Mouse (Mus musculus): Measurements from ENCODE around the gene Ces2f. TPM values are rescaled to one million over a fixed set of nuclear protein-coding genes. Genes with fewer than 3 reads are reported as not detected.

The Ces2f gene
- polyA plus RNA-seq, 1 experiment = 0.01 TPM

GRCm38 (mm10) chr8:104962229-104962901 is 15.2 kb downstream of the Ces2f start:
- Histone ChIP-seq H3K27me3 (replicated peaks) (no peaks in the 10 kb centered on the region), H3K36me3 (replicated peaks; ENCODE audit: low read length) (no peaks in the 10 kb centered on the region), H3K4me1 (peaks cover 4% of the 10 kb centered on the region), H3K4me3 (replicated peaks) (no peak overlapping the region), H3K9me3 (no peaks in the 10 kb centered on the region)
- no peak for TF ChIP-seq FLI1 (IDR thresholded peaks at IDR 0.05; ENCODE audit: low read length)
- TF ChIP-seq GATA1 (IDR thresholded peaks at IDR 0.05; ENCODE audit: borderline replicate concordance, low read length) = no peak

- no peak overlapping the region for H3K4me3 ChIP-seq (replicated peaks)
- TF ChIP-seq FLI1 (IDR thresholded peaks at IDR 0.05; ENCODE audit: low read length) (no peak), GATA1 (IDR thresholded peaks at IDR 0.05; ENCODE audit: borderline replicate concordance, low read length) (no peak)
- peaks cover 4% of the 10 kb centered on the region for H3K4me1 ChIP-seq
Measured at GRCm38 (mm10) chr8:104963375-104963894, 16.3 kb downstream of the Ces2f start.

GRCm38 (mm10) chr8:104984126-104984525 is 37.0 kb downstream of the Ces2f start:
- TF ChIP-seq FLI1 (IDR thresholded peaks at IDR 0.05; ENCODE audit: low read length) (no peak), GATA1 (IDR thresholded peaks at IDR 0.05; ENCODE audit: borderline replicate concordance, low read length) (no peak)

More at GRCm38 (mm10) chr8:104963375-104963894, 16.3 kb downstream of the Ces2f start:
- Histone ChIP-seq H3K9me3 (no peaks in the 10 kb centered on the region), H3K27me3 (replicated peaks) (no peaks in the 10 kb centered on the region), H3K36me3 (replicated peaks; ENCODE audit: low read length) (no peaks in the 10 kb centered on the region)

GRCm38 (mm10) chr8:104984942-104985341 is 37.8 kb downstream of the Ces2f start:
- TF ChIP-seq GATA1 (IDR thresholded peaks at IDR 0.05; ENCODE audit: borderline replicate concordance, low read length) (no peak), FLI1 (IDR thresholded peaks at IDR 0.05; ENCODE audit: low read length) (no peak)
- peaks cover 2% of the 10 kb centered on the region for H3K27me3 ChIP-seq (replicated peaks)
- H3K4me3 ChIP-seq (replicated peaks) = no peak overlapping the region
- peaks cover 8% of the 10 kb centered on the region; the same call in 1 of the 2 replicates for H3K9me3 ChIP-seq
- no peaks in the 10 kb centered on the region for H3K36me3 ChIP-seq (replicated peaks; ENCODE audit: low read length)
- no peaks in the 10 kb centered on the region for H3K4me1 ChIP-seq

More at GRCm38 (mm10) chr8:104984126-104984525, 37.0 kb downstream of the Ces2f start:
- Histone ChIP-seq H3K4me1 (no peaks in the 10 kb centered on the region), H3K9me3 (peaks cover 14% of the 10 kb centered on the region; the same call in 1 of the 2 replicates), H3K36me3 (replicated peaks; ENCODE audit: low read length) (no peaks in the 10 kb centered on the region), H3K27me3 (replicated peaks) (peaks cover 2% of the 10 kb centered on the region), H3K4me3 (replicated peaks) (no peak overlapping the region)

- Histone ChIP-seq H3K27me3 (replicated peaks) (peaks cover 2% of the 10 kb centered on the region), H3K36me3 (replicated peaks; ENCODE audit: low read length) (no peaks in the 10 kb centered on the region), H3K9me3 (0 out of 2 replicates have a peak, but pooled peaks cover 7% of the 10 kb centered on the region), H3K4me1 (no peaks in the 10 kb centered on the region), H3K4me3 (replicated peaks) (no peak overlapping the region)
- no peak for TF ChIP-seq FLI1 (IDR thresholded peaks at IDR 0.05; ENCODE audit: low read length)
- TF ChIP-seq GATA1 (IDR thresholded peaks at IDR 0.05; ENCODE audit: borderline replicate concordance, low read length) = no peak
Measured at GRCm38 (mm10) chr8:104998191-104998590, 51.0 kb downstream of the Ces2f start.

- Histone ChIP-seq H3K4me3 (replicated peaks) (no peak overlapping the region), H3K4me1 (no peaks in the 10 kb centered on the region), H3K27me3 (replicated peaks) (no peaks in the 10 kb centered on the region), H3K9me3 (0 out of 2 replicates have a peak, but pooled peaks cover 7% of the 10 kb centered on the region), H3K36me3 (replicated peaks; ENCODE audit: low read length) (no peaks in the 10 kb centered on the region)
- no peak for TF ChIP-seq GATA1 (IDR thresholded peaks at IDR 0.05; ENCODE audit: borderline replicate concordance, low read length)
- no peak for TF ChIP-seq FLI1 (IDR thresholded peaks at IDR 0.05; ENCODE audit: low read length)
Measured at GRCm38 (mm10) chr8:104999183-104999582, 52.0 kb downstream of the Ces2f start.

- no peak within 1 kb of the TSS for H3K4me3 ChIP-seq (replicated peaks)
- H3K27me3 ChIP-seq (replicated peaks) = no peaks in the 10 kb centered on the region
- H3K9me3 ChIP-seq = 0 out of 2 replicates have a peak, but pooled peaks cover 5% of the 10 kb centered on the region
- TF ChIP-seq FLI1 (IDR thresholded peaks at IDR 0.05; ENCODE audit: low read length) = no peak
- TF ChIP-seq GATA1 (IDR thresholded peaks at IDR 0.05; ENCODE audit: borderline replicate concordance, low read length) = no peak
- H3K4me1 ChIP-seq = no peaks in the 10 kb centered on the region
- no peaks in the 10 kb centered on the region for H3K36me3 ChIP-seq (replicated peaks; ENCODE audit: low read length)
Measured at GRCm38 (mm10) chr8:105000586-105000985, 53.4 kb downstream of the Ces2f start, which contains the start of gene Ces2h. Gene Ces2h (plus strand): TSS chr8:105000853.

Other genes with a start within 250 kb of the Ces2f start
- not detected in 2 replicates for gene Ces2a, start 213.4 kb upstream of the Ces2f start, polyA plus RNA-seq (2012; ENCODE audit: insufficient read depth, low replicate concordance)
- not detected in 2 replicates for gene Ces2b, start 115.8 kb upstream of the Ces2f start, polyA plus RNA-seq (2012; ENCODE audit: insufficient read depth, low replicate concordance)
- not detected in 2 replicates for gene Ces2c, start 100.3 kb upstream of the Ces2f start, polyA plus RNA-seq (2012; ENCODE audit: insufficient read depth, low replicate concordance)
- 0.20 TPM in 1 of 2 replicates, not detected in the other for gene Ces2e, start 21.1 kb upstream of the Ces2f start, polyA plus RNA-seq (2012; ENCODE audit: insufficient read depth, low replicate concordance)
- gene Ces2g, start 14.4 kb downstream of the Ces2f start, polyA plus RNA-seq (2012; ENCODE audit: insufficient read depth, low replicate concordance) = 0.11 TPM in 1 of 2 replicates, not detected in the other
- gene Ces2h, start 53.5 kb downstream of the Ces2f start, polyA plus RNA-seq (2012; ENCODE audit: insufficient read depth, low replicate concordance) = not detected in 2 replicates
- not detected in 2 replicates for gene Ces3a, start 101.2 kb downstream of the Ces2f start, polyA plus RNA-seq (2012; ENCODE audit: insufficient read depth, low replicate concordance)
- gene Ces3b, start 136.4 kb downstream of the Ces2f start, polyA plus RNA-seq (2012; ENCODE audit: insufficient read depth, low replicate concordance) = not detected in 2 replicates
- not detected in 2 replicates for gene Ces4a, start 184.4 kb downstream of the Ces2f start, polyA plus RNA-seq (2012; ENCODE audit: insufficient read depth, low replicate concordance)
- gene Cbfb, start 223.3 kb downstream of the Ces2f start, polyA plus RNA-seq (2012; ENCODE audit: insufficient read depth, low replicate concordance) = 2.1 and 15.3 TPM in 2 replicates